ENCODE assay signal across 7 mouse cellular contexts in the genomic region with DNA sequence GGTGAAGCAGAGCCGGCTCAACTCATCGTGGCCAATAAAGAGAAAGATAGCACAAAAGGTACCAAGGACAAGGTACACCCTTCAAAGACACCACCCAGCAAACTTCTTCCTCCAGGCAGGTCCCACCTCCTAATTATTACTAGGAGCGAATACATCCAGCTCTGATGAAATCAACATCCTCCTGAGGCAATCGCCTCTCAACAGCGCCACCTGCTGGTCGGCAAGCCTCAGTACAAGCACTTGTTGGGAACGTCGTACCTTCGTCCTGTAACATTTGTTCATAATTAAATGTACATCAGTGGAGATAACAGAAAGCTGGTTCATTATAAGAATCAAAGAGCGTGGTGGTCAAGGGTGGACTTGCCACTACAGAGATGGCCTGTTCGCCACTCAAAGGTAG. TPM values are rescaled to one million over a fixed set of nuclear protein-coding genes. Genes with fewer than 3 reads are reported as not detected.
DNase-seq lines count a peak whose midpoint lies in the region; ATAC-seq and TF ChIP-seq lines count a peak whose summit lies in the region.

No protein-coding gene starts in this region.

- no peak overlapping the region for H3K27ac ChIP-seq in midbrain, embryonic 10.5 days (replicated peaks)
- no peak overlapping the region for H3K27ac ChIP-seq in midbrain, embryonic 15.5 days
- no peak overlapping the region for H3K27ac ChIP-seq in liver, embryonic 14.5 days

- no peaks in the 10 kb centered on the region for H3K4me1 ChIP-seq in midbrain, embryonic 10.5 days
- H3K4me1 ChIP-seq in midbrain, embryonic 15.5 days: no peaks in the 10 kb centered on the region
- no peaks in the 10 kb centered on the region for H3K4me1 ChIP-seq in liver, embryonic 14.5 days (replicated peaks; ENCODE audit: control insufficient read depth in 2 of 2, insufficient read depth in 2 of 2, low read length in 1 of 2)

- ATAC-seq in midbrain, embryonic 15.5 days (replicated peaks): no peak
- peak; percentile 90 for ATAC-seq in common myeloid progenitor, adult 5-6 weeks (replicated peaks; ENCODE audit: low read depth, poor library complexity, severe bottlenecking)
- no peak for ATAC-seq in liver, embryonic 14.5 days (ENCODE audit: insufficient read depth)

- H3K9me3 ChIP-seq in midbrain, embryonic 10.5 days (replicated peaks): no peaks in the 10 kb centered on the region
- no peaks in the 10 kb centered on the region for H3K9me3 ChIP-seq in midbrain, embryonic 15.5 days
- H3K9me3 ChIP-seq in liver, embryonic 14.5 days (ENCODE audit: control insufficient read depth, low read length): no peaks in the 10 kb centered on the region

- H3K36me3 ChIP-seq in midbrain, embryonic 10.5 days: no peaks in the 10 kb centered on the region
- no peaks in the 10 kb centered on the region for H3K36me3 ChIP-seq in midbrain, embryonic 15.5 days (replicated peaks)
- no peaks in the 10 kb centered on the region for H3K36me3 ChIP-seq in liver, embryonic 14.5 days (replicated peaks; ENCODE audit: control insufficient read depth, insufficient read depth, low read depth)

- DNase-seq in midbrain, embryonic 10.5 days (ENCODE audit: low spot score): peak; percentile 60
- peak; percentile 28 for DNase-seq in T-cell, adult 2 months (ENCODE audit: low spot score)
- peak; percentile 78 for DNase-seq in heart, postnatal 4 days
- peak in 1 of 3 experiments; percentile 17 for DNase-seq in liver, embryonic 14.5 days (ENCODE audit: low read depth in 3 of 3, low spot score in 3 of 3)
- peak; percentile 74 for DNase-seq in retina, postnatal 1 day

- no peak overlapping the region for H3K4me2 ChIP-seq in midbrain, embryonic 15.5 days
- no peak overlapping the region for H3K4me2 ChIP-seq in liver, embryonic 14.5 days (ENCODE audit: low read depth)

- no peaks in the 10 kb centered on the region for H3K27me3 ChIP-seq in midbrain, embryonic 10.5 days (ENCODE audit: low read depth, poor library complexity, severe bottlenecking)
- H3K27me3 ChIP-seq in midbrain, embryonic 15.5 days (replicated peaks): no peaks in the 10 kb centered on the region
- no peaks in the 10 kb centered on the region for H3K27me3 ChIP-seq in liver, embryonic 14.5 days (ENCODE audit: control insufficient read depth, insufficient read depth, low read length)

- H3K4me3 ChIP-seq in midbrain, embryonic 10.5 days: no peak overlapping the region
- H3K4me3 ChIP-seq in midbrain, embryonic 15.5 days: no peak overlapping the region
- H3K4me3 ChIP-seq in liver, embryonic 14.5 days (ENCODE audit: insufficient read depth in 1 of 2, low read depth in 2 of 2, low read length in 2 of 2): no peak overlapping the region

- H3K9ac ChIP-seq in midbrain, embryonic 15.5 days: no peak overlapping the region
- no peak overlapping the region for H3K9ac ChIP-seq in liver, embryonic 14.5 days (replicated peaks)

- TF ChIP-seq EP300 in liver, embryonic 14.5 days (IDR thresholded peaks at IDR 0.05; ENCODE audit: low read depth): no peak

- WGBS in midbrain, embryonic 10.5 days: 26% methylated on average over 11 of the region's 11 CpGs
- 16% methylated on average over 11 of the region's 11 CpGs for WGBS in midbrain, embryonic 15.5 days
- WGBS in liver, embryonic 14.5 days (ENCODE audit: insufficient replicate concordance): 14% methylated on average over 11 of the region's 11 CpGs

- TF ChIP-seq CTCF in liver, embryonic 14.5 days (IDR thresholded peaks at IDR 0.05; ENCODE audit: low read depth): peak; percentile 98

RNA-seq across cellular contexts. Expression of a gene that starts 18.1 kb away (rescaled TPM):
- polyA plus RNA-seq in midbrain, embryonic 10.5 days (2016; fragmentation: Nextera tagmentation; extraction: Ambion mirVana): 47.3 and 50.7 TPM in 2 replicates
- 87.4 and 87.5 TPM in 2 replicates for polyA plus RNA-seq in midbrain, embryonic 15.5 days (2015; fragmentation: Nextera tagmentation; extraction: Ambion mirVana)
- 33.4 and 55.1 TPM in 2 replicates for total RNA-seq in common myeloid progenitor, adult 5-6 weeks (2017)
- 10 to 100 TPM; 55.6 to 59.7 TPM for total RNA-seq in heart, postnatal 4 days (2021)
- polyA plus RNA-seq in liver, embryonic 14.5 days (2012; rRNA removed): 9.2 and 13.9 TPM in 2 replicates
- polyA plus RNA-seq in liver, embryonic 14.5 days (2014; fragmentation: Nextera tagmentation; extraction: Ambion mirVana): 14.2 and 18.3 TPM in 2 replicates

RNA-seq across cellular contexts. Expression of a gene that starts 18.3 kb away (rescaled TPM):
- polyA plus RNA-seq in midbrain, embryonic 10.5 days (2016; fragmentation: Nextera tagmentation; extraction: Ambion mirVana): 11.5 and 14.6 TPM in 2 replicates
- 33.2 and 35.9 TPM in 2 replicates for polyA plus RNA-seq in midbrain, embryonic 15.5 days (2015; fragmentation: Nextera tagmentation; extraction: Ambion mirVana)
- total RNA-seq in common myeloid progenitor, adult 5-6 weeks (2017): 7.7 and 8.7 TPM in 2 replicates
- total RNA-seq in heart, postnatal 4 days (2021): 10 to 100 TPM; 12.5 to 14.4 TPM
- 6.3 and 7.0 TPM in 2 replicates for polyA plus RNA-seq in liver, embryonic 14.5 days (2012; rRNA removed)
- polyA plus RNA-seq in liver, embryonic 14.5 days (2014; fragmentation: Nextera tagmentation; extraction: Ambion mirVana): 1.9 and 2.3 TPM in 2 replicates
